Mouse (Mus musculus) megakaryocyte-erythroid progenitor cell, adult 5-6 weeks (primary cell): ENCODE measurements around the gene Bet1l. TPM values are rescaled to one million over a fixed set of nuclear protein-coding genes. Genes with fewer than 3 reads are reported as not detected.

Experiments
- ATAC-seq: replicated peaks from 2 replicates; pipeline ENCODE4 v1.8.0; 2016; ENCODE audit warnings: mild to moderate bottlenecking, inconsistent platforms; ENCODE audit not compliant: severe bottlenecking, poor library complexity, low FRiP score, low TSS enrichment
- total RNA-seq, 2 experiments: library from RNA; stranded (forward) in 1 of 2; stranded (reverse) in 1 of 2; fragments of 200-1000, 215-1000 nt in 1 of 2; fragments of >200 nt in 1 of 2; fragmentation: Nextera tagmentation in 1 of 2; gene quantifications; 2 replicates each; pipeline ENCODE4 v1.2.3; 2014 to 2017

The Bet1l gene
- total RNA-seq, 2 experiments from 2014 or later = 14.5 to 16.1 TPM

- no peak for ATAC-seq
Observed at GRCm38 (mm10) chr7:140860728-140861127, 3.4 kb upstream of the Bet1l start.

GRCm38 (mm10) chr7:140859997-140860396 is 2.6 kb upstream of the Bet1l start:
- ATAC-seq = no peak

DNA sequence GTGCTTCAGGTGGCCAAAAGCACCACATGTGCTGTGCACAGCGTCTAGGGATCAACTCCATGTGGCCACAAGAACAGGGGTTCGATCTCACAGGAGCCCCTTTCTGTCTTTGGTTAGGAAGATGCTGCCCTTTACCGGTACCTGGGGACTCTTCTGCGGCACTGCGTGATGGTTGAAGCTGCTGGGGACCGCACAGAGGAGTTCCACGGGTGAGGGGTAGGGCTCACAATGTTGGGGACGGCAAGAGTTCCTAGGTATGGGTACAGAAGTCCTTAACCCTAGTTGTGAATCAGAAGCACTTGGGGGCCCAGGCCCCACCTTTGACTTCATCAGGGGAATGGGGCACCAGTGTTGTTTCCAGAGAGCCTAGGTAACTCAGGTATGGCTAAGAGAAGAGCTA is 1.4 kb upstream of the Bet1l start:
- no peak for ATAC-seq

GRCm38 (mm10) chr7:140856785-140857549 is 410 bp downstream of the Bet1l start, which contains the start of gene Ric8a:
TSS of gene Ric8a (plus strand) at chr7:140856957.
- ATAC-seq = peak; percentile 68

- peak; percentile 69 for ATAC-seq
Observed at GRCm38 (mm10) chr7:140855860-140856784, 1.3 kb downstream of the Bet1l start, which contains the start of gene Gm45785. TSS of gene Gm45785 (minus strand) at chr7:140856331.

GRCm38 (mm10) chr7:140855181-140855580 is 2.2 kb downstream of the Bet1l start:
- ATAC-seq = no peak

DNA sequence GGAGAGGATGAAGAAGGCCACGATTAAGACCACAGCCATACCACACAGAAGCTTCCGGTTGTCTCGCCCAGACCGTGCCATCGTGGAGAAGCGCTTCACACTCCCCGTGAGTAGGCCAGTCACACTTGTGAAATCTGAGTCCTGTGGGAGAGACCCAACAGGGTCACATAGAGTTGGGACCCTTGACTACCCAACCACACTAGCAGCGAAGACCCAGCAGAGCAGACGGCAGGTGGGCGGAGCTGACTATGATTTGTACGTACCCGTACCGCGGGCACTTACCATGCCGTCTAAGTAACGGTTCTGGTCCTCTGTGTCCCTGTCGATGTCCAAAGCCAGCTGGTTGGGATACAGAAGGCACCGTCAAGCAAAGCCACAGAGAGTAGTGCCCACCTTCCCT is 2.9 kb downstream of the Bet1l start:
- ATAC-seq = no peak

- no peak for ATAC-seq
Observed at GRCm38 (mm10) chr7:140853386-140853785, 4.0 kb downstream of the Bet1l start.

DNA sequence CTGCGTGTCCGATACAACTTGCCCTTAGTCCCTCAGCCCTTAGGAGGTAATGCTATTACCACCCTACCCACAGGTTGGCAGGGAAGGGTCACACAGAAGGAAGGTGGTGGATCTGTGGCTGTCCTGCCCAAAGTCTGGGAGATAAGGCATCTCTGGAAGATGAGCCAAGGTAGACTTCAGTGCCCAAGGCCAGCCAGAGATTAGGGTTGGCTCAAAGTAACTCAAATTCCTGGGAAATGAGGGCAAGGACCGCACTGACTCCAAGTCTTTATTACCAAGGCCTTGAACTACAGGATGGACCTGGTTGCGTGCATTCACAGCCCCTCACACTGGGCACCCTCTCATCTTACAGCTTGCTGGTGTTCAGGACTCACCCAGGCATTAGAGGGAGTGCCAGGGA is 5.5 kb downstream of the Bet1l start:
- no peak for ATAC-seq

DNA sequence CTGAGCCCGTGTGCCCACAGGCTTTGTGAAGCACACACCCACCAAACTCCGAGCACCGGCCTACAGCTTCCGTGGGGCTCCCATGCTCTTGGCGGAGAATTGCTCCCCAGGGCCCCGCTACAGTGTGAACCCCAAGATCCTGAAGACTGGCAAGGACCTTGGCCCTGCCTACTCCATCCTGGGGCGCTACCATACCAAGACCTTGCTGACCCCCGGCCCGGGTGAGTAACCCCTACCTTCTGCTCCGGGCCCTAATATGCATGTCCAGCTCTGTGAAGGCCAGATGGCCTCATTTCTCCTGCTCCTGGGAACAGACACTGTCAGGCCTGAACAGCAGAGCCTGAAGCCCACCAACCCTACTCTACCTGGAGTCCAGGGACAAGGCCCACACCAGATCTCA is 8.8 kb downstream of the Bet1l start:
- no peak for ATAC-seq

GRCm38 (mm10) chr7:140847755-140848580 is 9.4 kb downstream of the Bet1l start, which contains the start of gene Odf3:
TSS of gene Odf3 (plus strand) at chr7:140847805.
- no peak for ATAC-seq

GRCm38 (mm10) chr7:140846676-140847075 is 10.7 kb downstream of the Bet1l start:
- no peak for ATAC-seq

DNA sequence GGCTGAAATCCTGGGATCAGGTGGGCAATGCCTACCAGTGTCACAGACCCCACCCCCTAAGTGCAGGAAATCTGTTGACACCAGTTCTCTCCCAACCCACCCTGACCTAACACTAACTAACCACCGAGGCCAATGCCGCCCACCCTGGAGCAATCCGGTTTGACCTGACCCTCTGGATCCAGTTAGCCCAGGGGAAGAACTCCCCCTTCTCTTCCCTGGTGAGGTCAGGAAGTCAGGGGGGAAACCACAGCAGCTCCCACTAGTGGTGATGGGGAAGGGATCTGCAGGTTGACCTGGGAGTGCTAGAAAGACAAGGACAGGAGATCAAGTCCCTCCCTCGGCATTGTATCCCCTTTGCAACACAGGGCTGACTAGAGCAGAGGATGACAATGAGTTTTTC is 11.7 kb downstream of the Bet1l start:
- ATAC-seq = no peak

DNA sequence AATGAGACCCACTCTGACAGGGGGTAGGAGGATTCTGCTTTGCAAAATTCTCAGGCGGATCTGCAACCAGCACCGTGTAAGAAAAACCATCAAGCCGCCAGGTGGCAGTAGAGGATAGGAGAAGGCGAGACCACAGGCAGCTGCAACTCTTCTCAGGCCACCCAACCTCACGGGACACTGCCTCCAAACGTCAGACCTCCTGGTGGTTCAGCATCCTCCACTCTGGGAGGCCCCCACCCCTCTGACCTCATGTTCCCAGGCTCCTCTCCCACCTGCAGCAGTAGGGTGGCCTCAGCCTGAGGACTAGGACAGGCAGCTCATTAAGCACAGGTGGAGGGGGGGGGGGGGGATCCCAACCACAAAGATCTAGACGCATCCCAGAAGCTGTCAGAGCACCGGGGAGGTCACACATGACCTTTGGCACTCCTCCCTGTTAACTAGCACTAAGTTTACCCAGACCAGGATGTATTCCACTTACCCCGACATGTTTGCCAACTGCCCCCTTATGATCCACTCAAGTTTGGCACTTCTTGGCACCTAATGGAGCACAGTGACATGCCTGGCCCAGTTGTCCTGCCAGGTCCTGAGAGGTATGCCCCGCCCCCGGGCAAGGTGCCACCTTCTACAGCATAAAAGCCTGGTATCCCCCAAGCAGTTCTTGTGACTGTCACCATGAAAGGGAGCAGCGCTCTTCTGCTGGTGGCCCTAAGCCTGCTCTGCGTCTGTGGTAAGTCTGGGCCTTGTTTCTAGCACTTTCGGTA is 12.3 kb downstream of the Bet1l start, which contains the start of gene Scgb1c1:
Gene Scgb1c1, plus strand, starts transcription at position 643 of the 761 bp plus-strand sequence.
- peak; percentile 71 for ATAC-seq

GRCm38 (mm10) chr7:140843806-140844205 is 13.6 kb downstream of the Bet1l start:
- ATAC-seq = no peak

GRCm38 (mm10) chr7:140840750-140841735 is 16.3 kb downstream of the Bet1l start:
- ATAC-seq = no peak

GRCm38 (mm10) chr7:140839556-140839955 is 17.8 kb downstream of the Bet1l start:
- ATAC-seq = no peak
